Mouse (Mus musculus): ENCODE measurements at regions not wholly inside any gene's neighbourhood (a gene's known extent, or its start where the extent isn't known, plus 50 kb on each side); places are given as distances from the start of the nearest gene placed in this dataset.

DNA sequence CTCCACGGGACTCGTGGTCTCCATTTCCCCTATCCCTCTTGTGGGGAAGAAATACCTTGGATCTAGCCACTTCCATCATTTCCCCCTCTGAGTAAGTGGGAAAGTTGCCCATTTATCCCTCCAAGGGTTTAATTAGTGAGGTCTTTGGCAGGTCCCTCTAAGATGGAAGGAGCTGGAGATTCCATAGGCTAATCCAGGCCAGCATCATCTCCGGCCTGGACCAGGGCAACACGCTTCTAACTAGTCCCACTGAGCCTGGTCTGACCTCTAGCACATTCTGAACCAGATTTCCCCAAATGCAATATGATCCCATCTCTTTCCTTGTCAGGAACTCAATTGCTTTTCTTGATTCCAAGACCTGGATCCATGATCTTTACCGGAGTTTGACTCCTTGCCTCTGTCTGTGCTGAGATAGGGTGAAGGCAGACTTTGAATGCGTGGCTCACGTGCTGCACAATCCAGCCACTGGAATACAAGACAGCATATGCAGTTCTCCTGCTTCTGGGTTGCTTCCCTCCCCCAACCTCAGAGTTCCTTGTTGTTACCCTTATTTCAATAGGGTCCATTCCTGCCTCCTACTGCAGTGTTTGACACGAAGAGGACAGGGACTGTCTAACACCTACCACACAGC is 67.4 kb upstream of the Rbpj start:
- H3K4me2 ChIP-seq (ENCODE audit: low read depth, low read length): no peak overlapping the region
- no peaks in the 10 kb centered on the region for H3K36me3 ChIP-seq (ENCODE audit: control insufficient read depth, insufficient read depth, low read length)
- H3K4me1 ChIP-seq (replicated peaks; ENCODE audit: control insufficient read depth, insufficient read depth, low read length): no peaks in the 10 kb centered on the region; the same call in 1 of the 2 replicates
- no peak overlapping the region for H3K9ac ChIP-seq (ENCODE audit: low read length)
- H3K9me3 ChIP-seq (ENCODE audit: control insufficient read depth, low read length): no peaks in the 10 kb centered on the region
- 85% methylated on average over 8 of the region's 8 CpGs for WGBS
- H3K4me3 ChIP-seq (ENCODE audit: low read length): no peak overlapping the region
- H3K27ac ChIP-seq (ENCODE audit: low read length): no peak overlapping the region
- no peaks in the 10 kb centered on the region for H3K27me3 ChIP-seq (ENCODE audit: control insufficient read depth, insufficient read depth, low read depth, low read length)
- ATAC-seq (ENCODE audit: low read depth): no peak

DNA sequence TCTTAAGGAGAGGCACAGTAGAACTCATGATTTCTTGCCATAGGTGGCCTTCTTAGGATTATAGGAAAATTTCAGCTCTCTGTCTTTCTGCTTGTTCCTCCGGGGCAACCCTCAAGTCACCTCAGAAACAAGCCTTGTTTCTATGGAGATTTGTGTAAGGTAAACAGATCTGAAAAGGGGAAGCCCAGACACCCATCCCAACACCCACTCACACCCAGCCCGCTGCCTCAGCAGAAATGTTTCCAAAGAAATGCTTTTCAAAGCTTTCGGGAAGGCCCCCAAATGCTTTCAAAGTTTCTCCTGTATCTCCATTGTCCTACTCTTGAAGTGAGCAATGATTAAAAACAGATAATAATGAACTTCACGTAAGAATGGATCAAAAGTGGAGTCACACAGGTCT is 64.9 kb upstream of the Rbpj start:
- Histone ChIP-seq H3K4me1 (replicated peaks; ENCODE audit: control insufficient read depth, insufficient read depth, low read length) (no peaks in the 10 kb centered on the region; the same call in 1 of the 2 replicates), H3K4me2 (ENCODE audit: low read depth, low read length) (no peak overlapping the region), H3K9me3 (ENCODE audit: control insufficient read depth, low read length) (no peaks in the 10 kb centered on the region), H3K27ac (ENCODE audit: low read length) (no peak overlapping the region), H3K36me3 (ENCODE audit: control insufficient read depth, insufficient read depth, low read length) (no peaks in the 10 kb centered on the region), H3K9ac (ENCODE audit: low read length) (no peak overlapping the region), H3K4me3 (ENCODE audit: low read length) (no peak overlapping the region), H3K27me3 (ENCODE audit: control insufficient read depth, insufficient read depth, low read depth, low read length) (no peaks in the 10 kb centered on the region)
- ATAC-seq (ENCODE audit: low read depth): no peak
- 57% methylated on average over 4 of the region's 4 CpGs for WGBS

DNA sequence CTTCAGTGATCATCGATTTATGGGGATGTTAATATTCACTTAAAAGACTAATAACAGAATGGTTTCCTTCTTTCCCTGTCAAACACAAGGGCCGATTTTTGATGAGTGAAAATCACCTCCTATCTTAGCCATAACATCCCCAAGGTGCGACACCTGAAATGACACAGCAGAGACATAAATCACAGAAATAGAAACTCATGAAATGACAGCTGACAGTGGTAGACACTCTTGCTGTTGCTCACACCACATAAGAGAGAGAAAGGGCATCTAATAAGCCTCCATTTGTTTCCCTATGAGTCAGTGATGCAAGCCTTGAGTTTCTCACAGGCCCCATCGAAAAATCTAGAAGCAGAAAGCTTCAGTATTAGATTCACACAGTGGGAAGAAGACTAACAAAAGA is 63.9 kb upstream of the Rbpj start:
- H3K4me3 ChIP-seq (ENCODE audit: low read length): no peak overlapping the region
- no peak for ATAC-seq (ENCODE audit: low read depth)
- no peaks in the 10 kb centered on the region for H3K9me3 ChIP-seq (ENCODE audit: control insufficient read depth, low read length)
- H3K4me2 ChIP-seq (ENCODE audit: low read depth, low read length): no peak overlapping the region
- H3K9ac ChIP-seq (ENCODE audit: low read length): no peak overlapping the region
- H3K4me1 ChIP-seq (replicated peaks; ENCODE audit: control insufficient read depth, insufficient read depth, low read length): no peaks in the 10 kb centered on the region; the same call in 1 of the 2 replicates
- H3K27ac ChIP-seq (ENCODE audit: low read length): no peak overlapping the region
- no peaks in the 10 kb centered on the region for H3K36me3 ChIP-seq (ENCODE audit: control insufficient read depth, insufficient read depth, low read length)
- H3K27me3 ChIP-seq (ENCODE audit: control insufficient read depth, insufficient read depth, low read depth, low read length): no peaks in the 10 kb centered on the region
- 80% methylated on average over 4 of the region's 4 CpGs for WGBS

DNA sequence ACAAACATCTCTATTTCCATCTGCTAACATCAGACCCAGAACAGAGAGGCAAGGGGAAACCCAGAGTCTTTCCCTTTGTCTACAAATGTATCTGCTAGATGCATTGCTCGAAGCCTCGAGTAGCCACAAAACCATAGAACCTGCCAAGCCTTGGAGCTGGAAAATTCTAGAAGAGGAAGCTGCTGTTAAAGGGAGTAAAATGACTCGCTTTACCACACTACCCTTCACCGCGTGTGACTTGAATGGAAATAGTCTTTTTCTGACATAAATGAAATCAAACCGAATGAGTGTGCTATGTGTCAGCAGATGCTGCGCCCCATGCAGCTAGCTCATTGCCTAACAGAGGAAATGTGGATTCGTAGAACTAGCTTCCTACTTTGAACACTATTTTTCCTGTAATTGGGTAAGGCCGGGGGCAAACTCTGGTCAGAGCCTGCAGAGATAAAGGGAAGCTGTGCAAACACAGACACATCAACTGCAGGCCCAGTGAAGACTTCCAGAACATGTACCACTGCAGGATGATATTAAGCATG is 63.3 kb upstream of the Rbpj start:
- no peaks in the 10 kb centered on the region; the same call in 1 of the 2 replicates for H3K4me1 ChIP-seq (replicated peaks; ENCODE audit: control insufficient read depth, insufficient read depth, low read length)
- H3K36me3 ChIP-seq (ENCODE audit: control insufficient read depth, insufficient read depth, low read length): no peaks in the 10 kb centered on the region
- ATAC-seq (ENCODE audit: low read depth): no peak
- H3K9me3 ChIP-seq (ENCODE audit: control insufficient read depth, low read length): no peaks in the 10 kb centered on the region
- no peak overlapping the region for H3K4me2 ChIP-seq (ENCODE audit: low read depth, low read length)
- no peak overlapping the region for H3K27ac ChIP-seq (ENCODE audit: low read length)
- 75% methylated on average over 9 of the region's 9 CpGs for WGBS
- no peaks in the 10 kb centered on the region for H3K27me3 ChIP-seq (ENCODE audit: control insufficient read depth, insufficient read depth, low read depth, low read length)
- H3K4me3 ChIP-seq (ENCODE audit: low read length): no peak overlapping the region
- no peak overlapping the region for H3K9ac ChIP-seq (ENCODE audit: low read length)

DNA sequence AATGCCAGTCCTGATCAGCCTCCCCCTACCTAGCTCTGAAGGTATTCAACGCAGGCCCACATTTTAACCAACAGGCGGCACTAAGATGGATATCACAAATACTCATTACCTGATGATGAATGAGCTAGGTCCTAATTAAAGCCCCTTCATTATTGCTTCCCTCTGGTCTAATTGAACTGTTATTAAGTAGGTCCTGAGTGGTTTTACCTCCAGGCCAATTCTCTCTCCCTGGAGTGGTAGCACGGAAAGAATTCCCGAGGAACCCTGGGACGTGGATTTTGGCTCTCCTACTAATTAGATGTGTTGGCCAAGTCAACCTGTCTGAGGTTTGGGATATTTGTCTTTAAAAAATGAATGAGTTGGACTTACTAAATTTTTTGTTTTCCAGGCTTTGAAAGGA is 60.0 kb upstream of the Rbpj start:
- ATAC-seq (ENCODE audit: low read depth): no peak
- Histone ChIP-seq H3K27ac (ENCODE audit: low read length) (no peak overlapping the region), H3K4me2 (ENCODE audit: low read depth, low read length) (no peak overlapping the region), H3K9me3 (ENCODE audit: control insufficient read depth, low read length) (no peaks in the 10 kb centered on the region), H3K9ac (ENCODE audit: low read length) (no peak overlapping the region), H3K36me3 (ENCODE audit: control insufficient read depth, insufficient read depth, low read length) (no peaks in the 10 kb centered on the region), H3K27me3 (ENCODE audit: control insufficient read depth, insufficient read depth, low read depth, low read length) (no peaks in the 10 kb centered on the region), H3K4me1 (replicated peaks; ENCODE audit: control insufficient read depth, insufficient read depth, low read length) (no peaks in the 10 kb centered on the region; the same call in 1 of the 2 replicates), H3K4me3 (ENCODE audit: low read length) (no peak overlapping the region)
- WGBS: 85% methylated on average over 5 of the region's 5 CpGs

DNA sequence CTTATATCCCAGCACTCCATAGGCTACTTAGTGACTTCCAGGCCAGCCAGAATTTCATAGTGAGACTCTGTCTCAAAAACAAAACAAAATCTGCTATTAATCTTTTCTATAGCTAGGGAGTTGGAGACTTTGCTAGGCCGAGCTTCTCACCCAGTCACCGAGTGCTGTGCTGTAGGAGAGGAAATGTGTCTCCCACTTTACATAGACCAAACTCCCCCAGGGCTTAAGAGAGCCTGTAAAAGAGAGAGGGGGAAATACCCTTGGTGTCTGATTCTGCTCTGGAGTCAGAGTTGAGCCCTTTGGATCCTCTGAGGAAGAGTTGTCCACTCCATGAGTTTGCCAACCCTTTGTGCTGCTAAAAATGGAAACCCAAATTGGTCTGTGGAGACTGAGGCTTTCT is 58.3 kb upstream of the Rbpj start:
- Histone ChIP-seq H3K4me1 (replicated peaks; ENCODE audit: control insufficient read depth, insufficient read depth, low read length) (no peaks in the 10 kb centered on the region), H3K9ac (ENCODE audit: low read length) (no peak overlapping the region), H3K36me3 (ENCODE audit: control insufficient read depth, insufficient read depth, low read length) (no peaks in the 10 kb centered on the region), H3K27me3 (ENCODE audit: control insufficient read depth, insufficient read depth, low read depth, low read length) (no peaks in the 10 kb centered on the region), H3K4me3 (ENCODE audit: low read length) (no peak overlapping the region), H3K27ac (ENCODE audit: low read length) (no peak overlapping the region), H3K4me2 (ENCODE audit: low read depth, low read length) (no peak overlapping the region), H3K9me3 (ENCODE audit: control insufficient read depth, low read length) (no peaks in the 10 kb centered on the region)
- no peak for ATAC-seq (ENCODE audit: low read depth)
- WGBS: 63% methylated on average over 2 of the region's 2 CpGs

DNA sequence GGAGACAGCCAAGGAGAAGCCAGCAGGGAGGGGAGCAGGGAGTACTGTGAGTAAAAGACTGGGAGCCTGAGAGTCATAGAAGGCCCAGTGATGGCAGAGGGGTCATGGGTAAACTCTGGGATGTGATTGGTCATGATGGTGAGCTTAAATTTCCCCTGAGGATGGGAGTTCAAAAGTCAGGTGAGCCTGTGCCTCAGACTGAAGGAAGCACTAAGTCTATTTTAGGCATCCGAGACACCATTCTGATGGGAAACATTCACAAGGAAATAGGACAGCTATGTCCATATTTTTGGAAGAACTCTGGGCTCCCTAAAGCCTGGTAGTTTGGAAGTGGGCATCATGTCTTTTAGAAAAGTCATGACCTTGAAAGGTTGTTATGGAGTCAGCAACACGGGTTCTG is 57.7 kb upstream of the Rbpj start:
- H3K4me1 ChIP-seq (replicated peaks; ENCODE audit: control insufficient read depth, insufficient read depth, low read length): no peaks in the 10 kb centered on the region
- H3K36me3 ChIP-seq (ENCODE audit: control insufficient read depth, insufficient read depth, low read length): no peaks in the 10 kb centered on the region
- no peak overlapping the region for H3K4me3 ChIP-seq (ENCODE audit: low read length)
- 81% methylated on average over 2 of the region's 2 CpGs for WGBS
- ATAC-seq (ENCODE audit: low read depth): no peak
- no peak overlapping the region for H3K27ac ChIP-seq (ENCODE audit: low read length)
- H3K4me2 ChIP-seq (ENCODE audit: low read depth, low read length): no peak overlapping the region
- no peak overlapping the region for H3K9ac ChIP-seq (ENCODE audit: low read length)
- no peaks in the 10 kb centered on the region for H3K9me3 ChIP-seq (ENCODE audit: control insufficient read depth, low read length)
- H3K27me3 ChIP-seq (ENCODE audit: control insufficient read depth, insufficient read depth, low read depth, low read length): no peaks in the 10 kb centered on the region

DNA sequence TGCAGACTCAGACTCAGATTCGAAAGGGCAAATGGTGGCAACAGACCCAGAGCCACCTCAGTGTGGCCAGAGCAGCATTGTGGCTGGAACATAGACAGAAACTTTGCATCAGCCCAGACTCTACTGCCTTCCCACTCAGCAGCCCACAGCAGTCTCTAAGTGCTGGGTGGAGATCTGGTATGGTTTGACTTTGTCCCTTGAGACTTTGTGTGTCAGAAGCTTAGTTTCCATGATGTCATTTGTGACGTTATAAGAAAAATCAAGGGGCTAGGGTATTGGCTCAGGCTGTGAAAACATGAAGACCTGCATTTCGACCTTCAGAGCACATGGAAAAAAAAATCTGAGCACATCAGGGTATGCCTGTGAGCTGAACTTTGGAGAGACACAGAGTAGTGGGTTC is 56.2 kb upstream of the Rbpj start:
- no peak overlapping the region for H3K4me2 ChIP-seq (ENCODE audit: low read depth, low read length)
- H3K4me1 ChIP-seq (replicated peaks; ENCODE audit: control insufficient read depth, insufficient read depth, low read length): no peaks in the 10 kb centered on the region
- no peak overlapping the region for H3K4me3 ChIP-seq (ENCODE audit: low read length)
- 70% methylated on average over 3 of the region's 3 CpGs for WGBS
- ATAC-seq (ENCODE audit: low read depth): no peak
- H3K9ac ChIP-seq (ENCODE audit: low read length): no peak overlapping the region
- no peaks in the 10 kb centered on the region for H3K36me3 ChIP-seq (ENCODE audit: control insufficient read depth, insufficient read depth, low read length)
- H3K9me3 ChIP-seq (ENCODE audit: control insufficient read depth, low read length): no peaks in the 10 kb centered on the region
- no peaks in the 10 kb centered on the region for H3K27me3 ChIP-seq (ENCODE audit: control insufficient read depth, insufficient read depth, low read depth, low read length)
- no peak overlapping the region for H3K27ac ChIP-seq (ENCODE audit: low read length)

DNA sequence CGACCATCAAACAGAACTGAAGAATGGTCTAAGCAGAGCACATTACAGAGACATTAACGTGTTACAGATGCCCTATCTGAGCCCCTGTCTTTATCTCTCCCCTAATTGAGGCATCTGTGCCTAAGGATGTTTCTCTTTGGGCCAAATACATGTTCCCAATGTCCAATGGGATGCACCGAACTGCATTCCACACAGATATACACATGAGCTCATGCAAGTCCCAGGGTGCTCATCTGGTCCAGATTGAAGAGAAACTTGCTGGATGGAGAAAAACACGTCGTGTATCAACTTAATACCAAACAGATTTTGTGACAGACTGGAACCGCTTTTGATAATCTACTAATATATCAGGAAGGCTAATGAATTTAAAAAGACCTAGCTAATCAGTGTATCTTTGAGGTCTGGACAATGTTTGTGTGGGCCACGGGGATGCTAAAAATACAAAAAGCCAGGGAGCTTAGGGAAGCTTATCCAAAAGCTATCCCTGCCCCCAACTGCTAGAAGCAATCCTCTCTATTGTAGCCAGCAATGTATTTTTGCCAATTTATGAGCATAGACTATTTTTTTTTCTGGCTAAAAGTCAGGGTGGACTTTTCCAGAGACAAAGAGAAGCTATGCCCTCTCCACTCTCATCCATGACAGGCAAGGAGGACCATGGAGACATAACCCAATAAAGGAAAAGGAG is 53.4 kb upstream of the Rbpj start:
- Histone ChIP-seq H3K4me3 (ENCODE audit: low read length) (no peak overlapping the region), H3K27me3 (ENCODE audit: control insufficient read depth, insufficient read depth, low read depth, low read length) (no peaks in the 10 kb centered on the region), H3K4me2 (ENCODE audit: low read depth, low read length) (no peak overlapping the region), H3K36me3 (ENCODE audit: control insufficient read depth, insufficient read depth, low read length) (no peaks in the 10 kb centered on the region), H3K9ac (ENCODE audit: low read length) (no peak overlapping the region), H3K9me3 (ENCODE audit: control insufficient read depth, low read length) (no peaks in the 10 kb centered on the region), H3K4me1 (replicated peaks; ENCODE audit: control insufficient read depth, insufficient read depth, low read length) (no peaks in the 10 kb centered on the region), H3K27ac (ENCODE audit: low read length) (no peak overlapping the region)
- no peak for ATAC-seq (ENCODE audit: low read depth)
- 67% methylated on average over 7 of the region's 7 CpGs for WGBS

Measured in lung, embryonic 16.5 days (tissue).